Mouse (Mus musculus) lung, adult 18-20 months (tissue): ENCODE measurements around the gene Cables2.

Source experiments
- DNase-seq, 2 experiments: peaks; one replicate each; pipeline ENCODE4 v3.0.0; 2022; ENCODE audit warnings: mixed read lengths in 2 of 2

Gene Cables2

GRCm38 (mm10) chr2:180273394-180274244, at the start of gene Cables2:
TSS of gene Cables2 (minus strand) at chr2:180273496.
- DNase-seq, result peak; percentile 96

- DNase-seq, result peak in 1 of 2 experiments; percentile 26
These were observed 49.5 kb upstream of the Cables2 start for GRCm38 (mm10) chr2:180322674-180323355.

GRCm38 (mm10) chr2:180320216-180320615, 46.9 kb upstream of the Cables2 start:
- DNase-seq, result no peak

- DNase-seq, result no peak
These were observed 44.3 kb upstream of the Cables2 start for GRCm38 (mm10) chr2:180317591-180317990.

GRCm38 (mm10) chr2:180314292-180314691, 41.0 kb upstream of the Cables2 start:
- DNase-seq, result no peak

GRCm38 (mm10) chr2:180311147-180311546, 37.9 kb upstream of the Cables2 start:
- DNase-seq, result no peak

- DNase-seq, result no peak
These were observed 34.4 kb upstream of the Cables2 start for GRCm38 (mm10) chr2:180307680-180308079.

GRCm38 (mm10) chr2:180306423-180307168, 33.3 kb upstream of the Cables2 start:
- DNase-seq, result peak; percentile 47 to 57

GRCm38 (mm10) chr2:180306009-180306408, 32.7 kb upstream of the Cables2 start:
- no peak for DNase-seq

- DNase-seq, result peak in 1 of 2 experiments; percentile 27
These were observed 32.2 kb upstream of the Cables2 start for GRCm38 (mm10) chr2:180305490-180305889.

GRCm38 (mm10) chr2:180304554-180304953, 31.3 kb upstream of the Cables2 start:
- DNase-seq, result no peak

- DNase-seq, result peak; percentile 44 to 50
These were observed 30.2 kb upstream of the Cables2 start for GRCm38 (mm10) chr2:180303468-180303867.

- no peak for DNase-seq
These were observed 28.9 kb upstream of the Cables2 start for GRCm38 (mm10) chr2:180302201-180302600.

- no peak for DNase-seq
These were observed 27.5 kb upstream of the Cables2 start for GRCm38 (mm10) chr2:180300771-180301170.

GRCm38 (mm10) chr2:180300252-180300651, 27.0 kb upstream of the Cables2 start:
- DNase-seq, result no peak

GRCm38 (mm10) chr2:180292906-180293305, 19.6 kb upstream of the Cables2 start:
- no peak for DNase-seq

- DNase-seq, result no peak
These were observed 18.7 kb upstream of the Cables2 start for GRCm38 (mm10) chr2:180292026-180292425.

- no peak for DNase-seq
These were observed 18.3 kb upstream of the Cables2 start for GRCm38 (mm10) chr2:180291566-180291965.

GRCm38 (mm10) chr2:180290503-180290902, 17.2 kb upstream of the Cables2 start:
- DNase-seq, result no peak

GRCm38 (mm10) chr2:180289440-180290108, 16.3 kb upstream of the Cables2 start, which contains the start of gene Rbbp8nl:
TSS of gene Rbbp8nl (minus strand) at chr2:180289879.
- peak; percentile 86 to 92 for DNase-seq

GRCm38 (mm10) chr2:180288966-180289365, 15.7 kb upstream of the Cables2 start:
- DNase-seq, result peak in 1 of 2 experiments; percentile 34

- DNase-seq, result no peak
These were observed 6.0 kb upstream of the Cables2 start for GRCm38 (mm10) chr2:180279321-180279720.
